Mouse (Mus musculus) gastrocnemius, adult 2 months (tissue): ENCODE results near the gene Vac14. TPM values are rescaled to one million over a fixed set of nuclear protein-coding genes. Genes with fewer than 3 reads are reported as not detected.
A peak's percentile ranks its signal among the peaks of the same experiment; 100 is the strongest.

Source experiments
- DNase-seq: peaks from one replicate; pipeline ENCODE4 v3.0.0; 2022
- H3K27ac ChIP-seq: fragments of 200-600 bp; 2 replicates; pipeline ENCODE4 v1.8.1; 2022; ENCODE audit warnings: mild to moderate bottlenecking
- H3K4me3 ChIP-seq: fragments of 200-600 bp; 2 replicates; pipeline ENCODE4 v1.8.1; 2022; ENCODE audit warnings: mild to moderate bottlenecking, moderate library complexity
- CTCF ChIP-seq: fragments of 200-600 bp; IDR thresholded peaks from 2 replicates; pipeline ENCODE4 v1.8.1; 2022; ENCODE audit warnings: antibody characterized with exemption, mild to moderate bottlenecking, moderate library complexity
- intact Hi-C: fragments of 180-260 bp; cut with DNase I; formaldehyde crosslinking; loops from one replicate; pipeline ENCODE4 v1.15.1; 2025
- long read RNA-seq, 2 experiments: library from polyadenylated mRNA; stranded (forward); transcript quantifications; one replicate each; pipeline ENCODE4 v2.0.0; 2021
- total RNA-seq, 2 experiments: library from RNA; stranded (reverse); gene quantifications; 2 replicates each; pipeline ENCODE4 v1.2.3; 2021

Gene Vac14
- total RNA-seq, result 10 to 100 TPM; 15.6 to 18.2 TPM
- long read RNA-seq, experiment 1, transcript Vac14-201 (19 exons, 3,069 nt), result major isoform, 35 of 70 reads
- long read RNA-seq, experiment 1, partial matches to known transcripts, result 1 of 70 reads
- long read RNA-seq, experiment 1, other reads (novel, unspliced or antisense), result 34 of 70 reads
- long read RNA-seq, experiment 2, transcript Vac14-201 (19 exons, 3,069 nt), result major isoform, 31 of 107 reads
- long read RNA-seq, experiment 2, partial matches to known transcripts, result 56 of 107 reads
- long read RNA-seq, experiment 2, other reads (novel, unspliced or antisense), result 20 of 107 reads

DNA sequence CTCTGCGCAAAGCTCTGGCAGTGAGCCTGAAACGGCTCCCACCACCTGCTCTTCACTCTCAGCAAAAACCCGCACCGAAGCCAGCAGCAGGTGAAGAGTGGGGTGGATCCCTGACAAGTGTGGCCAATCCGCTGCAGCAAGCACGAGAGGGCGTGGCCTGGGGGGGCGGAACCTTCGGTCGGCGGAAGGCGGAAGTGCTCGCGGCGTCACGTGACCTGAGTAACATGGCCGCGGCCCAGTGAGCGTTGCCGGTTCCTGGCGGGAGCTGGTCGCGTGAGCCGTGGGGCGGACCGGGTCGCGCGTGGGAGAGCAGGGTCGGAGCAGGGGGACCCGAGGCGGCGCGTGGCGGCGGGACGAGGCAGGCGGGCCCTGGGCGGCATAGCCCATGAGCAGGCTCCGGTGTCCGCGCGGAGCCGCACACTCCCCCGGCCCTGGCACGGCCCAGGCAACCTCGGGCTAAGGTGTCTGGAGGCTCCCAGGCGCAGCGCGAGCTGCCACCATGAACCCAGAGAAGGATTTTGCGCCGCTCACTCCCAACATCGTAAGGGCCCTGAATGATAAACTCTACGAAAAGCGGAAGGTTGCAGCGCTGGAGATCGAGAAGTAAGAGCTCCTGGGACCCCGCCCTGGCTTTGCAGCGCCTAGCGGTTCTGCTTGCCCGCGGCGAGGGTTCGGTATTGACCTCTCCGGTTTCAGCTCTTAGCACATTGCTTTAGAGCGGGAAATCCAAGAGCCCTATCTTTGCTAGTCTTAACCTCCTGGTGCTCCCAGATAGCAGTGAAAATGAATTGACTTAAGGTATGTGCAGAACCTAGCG is at the start of gene Vac14:
Gene Vac14 (plus strand): TSS at position 195 of the 817 bp plus-strand sequence.
- Histone ChIP-seq H3K27ac (peak within 1 kb of the TSS; percentile 88), H3K4me3 (peak within 1 kb of the TSS; percentile 77)
- intact Hi-C loops, result loop anchor here (10.0 kb wide), 1 partner anchor 404 kb away; the partner anchor contains the start of gene Cmtr2
- TF ChIP-seq CTCF, result no peak
- DNase-seq, result peak; percentile 99

DNA sequence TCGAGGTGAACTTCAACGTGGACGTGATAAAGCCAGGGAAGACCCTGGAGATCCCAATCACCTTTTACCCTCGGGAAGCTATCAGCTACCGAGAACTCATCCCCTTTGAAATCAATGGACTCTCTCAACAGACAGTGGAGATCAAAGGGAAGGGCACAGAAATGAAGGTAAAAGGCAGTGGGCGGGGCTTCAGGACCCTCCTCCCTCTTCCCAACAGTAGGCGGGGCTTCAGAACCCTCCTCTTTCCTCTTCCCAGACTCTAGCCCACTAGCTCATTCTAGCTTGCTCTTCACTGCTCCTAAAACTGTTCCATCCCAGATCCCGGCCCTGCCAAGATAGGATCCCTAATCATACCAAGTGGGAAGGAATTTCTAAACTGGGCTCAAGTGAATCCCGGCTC is 25.7 kb upstream of the Vac14 start:
- intact Hi-C loops, result no loop called here
- H3K4me3 ChIP-seq, result no peak overlapping the region
- DNase-seq, result no peak
- no peak overlapping the region for H3K27ac ChIP-seq
- TF ChIP-seq CTCF, result no peak

DNA sequence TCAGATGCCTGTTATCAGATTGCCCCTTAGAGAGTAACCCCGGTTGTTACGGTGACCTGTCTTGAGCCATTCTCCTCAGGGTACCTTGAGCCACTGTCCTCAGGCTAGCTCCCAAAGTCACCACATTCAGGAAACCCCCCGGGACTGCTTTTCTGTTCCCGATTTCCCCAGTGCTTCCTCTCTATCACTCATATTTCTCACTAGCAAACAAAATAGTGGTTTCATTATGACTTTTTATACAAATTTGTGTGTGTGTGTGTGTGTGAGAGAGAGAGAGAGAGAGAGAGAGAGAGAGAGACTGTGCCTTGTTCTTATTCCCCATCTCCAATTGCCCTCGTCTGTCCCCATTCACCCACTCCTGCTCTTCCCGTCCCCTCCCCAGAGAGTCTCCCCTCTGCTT is 24.2 kb upstream of the Vac14 start:
- no peak for TF ChIP-seq CTCF
- Histone ChIP-seq H3K4me3 (no peak overlapping the region), H3K27ac (no peak overlapping the region)
- DNase-seq, result no peak
- intact Hi-C loops, result no loop called here

DNA sequence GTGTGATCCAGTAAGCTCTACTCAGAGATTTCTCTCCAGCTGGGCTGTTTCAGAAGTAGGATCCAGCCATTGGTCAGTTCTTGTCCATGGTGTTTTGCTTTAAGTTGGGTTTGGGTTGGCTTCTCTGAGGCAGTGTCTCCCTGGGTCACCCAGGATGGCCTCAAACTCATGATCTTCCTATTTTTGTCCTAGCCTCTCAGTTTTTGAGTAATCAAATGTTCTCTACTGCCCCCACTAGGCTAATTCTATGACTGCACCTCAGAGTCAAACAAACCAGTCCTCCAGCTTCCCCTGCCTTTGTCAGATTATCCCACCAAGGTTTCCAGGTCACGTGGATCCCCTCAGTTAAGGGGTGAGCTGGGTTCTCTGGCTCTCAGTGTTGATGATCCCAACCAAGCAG is 13.8 kb upstream of the Vac14 start:
- H3K27ac ChIP-seq, result no peak overlapping the region
- no peak for DNase-seq
- TF ChIP-seq CTCF, result peak; percentile 68
- intact Hi-C loops, result no loop called here
- H3K4me3 ChIP-seq, result no peak overlapping the region

DNA sequence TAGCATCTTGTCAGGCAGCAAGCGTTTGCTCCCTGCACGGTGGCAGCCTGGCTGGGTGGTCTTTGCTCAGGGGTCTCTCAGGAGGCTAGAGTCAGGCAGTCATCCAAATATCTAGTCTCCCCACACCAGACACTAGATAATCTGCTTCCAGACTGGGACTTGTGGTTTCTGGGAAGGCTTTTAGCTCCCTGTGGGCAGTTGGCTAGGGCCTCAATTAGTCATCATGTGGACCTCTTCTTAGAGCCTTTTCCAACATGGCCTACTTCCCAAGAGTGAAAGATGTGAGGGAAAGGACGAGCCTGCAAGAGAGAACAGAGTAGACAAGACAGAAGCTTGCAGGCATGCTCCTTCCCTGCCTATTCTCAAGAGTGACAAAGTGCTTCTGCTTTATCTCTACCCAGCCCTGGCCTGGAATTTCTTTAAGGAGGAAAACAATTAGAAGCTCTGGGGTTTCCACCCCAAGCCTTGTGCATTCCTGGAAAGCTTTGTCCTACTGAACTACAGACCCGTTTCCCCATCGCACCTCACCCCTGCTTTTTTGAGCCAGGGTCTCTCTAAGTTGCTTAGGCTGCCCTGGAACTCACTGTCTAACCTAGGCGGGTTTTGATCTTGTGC is 12.9 kb upstream of the Vac14 start:
- intact Hi-C loops, result no loop called here

DNA sequence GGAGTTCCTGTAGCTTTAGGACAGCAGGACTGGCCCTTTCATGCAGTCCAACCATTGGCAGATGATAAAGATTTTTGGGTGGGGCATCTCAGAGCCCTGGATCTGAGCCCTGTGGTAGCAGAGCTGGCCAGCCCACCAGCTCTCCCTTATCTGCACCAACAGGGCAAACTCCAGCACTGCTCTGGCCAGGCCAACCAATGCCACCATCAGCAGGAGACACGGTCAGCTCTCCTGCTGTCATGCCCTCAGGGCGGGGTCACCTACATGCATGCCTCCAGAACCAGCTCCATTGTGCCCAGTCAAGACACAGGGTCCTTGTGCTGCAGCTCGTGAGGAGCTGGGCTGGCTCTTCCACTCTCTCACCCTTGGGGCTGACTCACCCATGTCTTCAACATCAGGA is 2.7 kb upstream of the Vac14 start:
- H3K4me3 ChIP-seq, result no peak overlapping the region
- no peak for TF ChIP-seq CTCF
- intact Hi-C loops, result loop anchor here (10.0 kb wide), 1 partner anchor 401 kb away; the partner anchor contains the start of gene Cmtr2
- DNase-seq, result no peak
- no peak overlapping the region for H3K27ac ChIP-seq

More for the DNA sequence above, 12.9 kb upstream of the Vac14 start:
- DNase-seq, result no peak
- H3K4me3 ChIP-seq, result no peak overlapping the region
- H3K27ac ChIP-seq, result no peak overlapping the region
- no peak for TF ChIP-seq CTCF

DNA sequence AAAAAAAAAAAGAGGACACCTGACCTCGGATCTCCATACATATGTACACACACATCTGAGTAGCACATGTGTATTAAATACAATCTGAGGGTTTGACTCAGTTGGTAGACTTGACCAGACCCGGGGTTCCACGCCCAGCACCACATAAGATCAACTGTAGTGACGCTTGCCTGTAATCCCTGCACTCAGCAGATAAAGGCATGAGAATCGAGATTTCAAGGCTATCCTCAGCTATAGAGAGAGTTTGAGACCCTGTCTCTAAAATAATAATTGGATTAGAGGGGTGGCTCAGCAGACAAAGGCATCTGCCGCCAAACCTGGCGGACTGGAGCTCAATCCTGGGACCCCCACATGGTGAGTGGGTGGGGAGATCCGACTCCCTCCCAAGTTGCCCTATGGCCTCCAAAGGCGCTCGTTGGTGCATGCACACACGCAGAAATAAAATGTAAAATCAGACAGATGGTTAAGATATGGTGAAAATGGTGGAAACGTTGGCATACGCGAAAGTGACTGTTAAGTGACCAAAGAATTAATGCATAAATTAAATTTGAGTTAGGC is 505 bp upstream of the Vac14 start:
- DNase-seq, result no peak
- intact Hi-C loops, result loop anchor here (10.0 kb wide), 1 partner anchor 403 kb away; the partner anchor contains the start of gene Cmtr2
- Histone ChIP-seq H3K27ac (peak overlapping the region; percentile 88), H3K4me3 (peak overlapping the region; percentile 77)
- no peak for TF ChIP-seq CTCF

DNA sequence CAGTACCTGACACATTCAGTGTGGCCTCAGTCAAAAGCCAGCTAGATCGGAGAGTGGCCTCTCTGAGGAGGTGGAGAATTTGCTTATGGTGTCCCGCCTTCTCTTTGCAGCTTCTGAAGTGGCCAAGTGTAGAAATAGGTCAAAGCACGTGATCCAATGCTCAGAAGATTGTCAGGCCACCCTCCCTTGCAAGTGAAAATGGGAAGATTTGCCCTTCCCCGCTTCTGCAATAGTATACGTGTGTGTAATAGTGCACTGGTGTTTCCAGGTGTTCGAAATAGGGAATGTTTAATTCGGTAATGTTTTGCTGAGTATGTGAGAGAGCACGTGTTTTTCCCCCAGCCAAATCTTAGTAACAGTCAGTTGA is 806 bp downstream of the Vac14 start:
- intact Hi-C loops, result loop anchor here (10.0 kb wide), 1 partner anchor 404 kb away; the partner anchor contains the start of gene Cmtr2

DNA sequence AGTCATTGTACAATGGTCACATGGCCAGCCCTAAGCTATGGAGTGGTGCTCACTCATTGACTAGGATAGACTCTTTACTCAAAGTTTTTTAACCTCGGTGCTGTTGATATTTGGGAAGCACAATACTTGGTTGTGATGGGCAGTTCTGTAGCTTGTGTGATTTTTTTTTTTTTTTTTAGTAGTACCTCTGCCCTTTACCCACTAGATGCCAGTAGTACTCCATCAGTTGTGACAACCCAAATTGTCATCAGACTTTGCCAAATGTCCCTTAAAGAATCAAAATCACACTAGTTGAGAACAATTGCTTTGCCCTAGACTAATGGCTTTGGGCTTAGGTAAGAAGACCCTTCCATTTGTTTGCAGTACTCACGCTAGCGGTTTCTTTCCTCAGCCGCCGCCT is 1.5 kb downstream of the Vac14 start:
- Histone ChIP-seq H3K27ac (no peak overlapping the region), H3K4me3 (peak overlapping the region; percentile 77; the same call in 1 of the 2 replicates)
- TF ChIP-seq CTCF, result peak; percentile 22; the same call in 1 of the 2 replicates
- intact Hi-C loops, result loop anchor here (10.0 kb wide), 1 partner anchor 405 kb away; the partner anchor contains the start of gene Cmtr2
- DNase-seq, result no peak

More for the DNA sequence above, 806 bp downstream of the Vac14 start:
- DNase-seq, result no peak
- TF ChIP-seq CTCF, result no peak
- Histone ChIP-seq H3K4me3 (peak overlapping the region; percentile 77), H3K27ac (peak overlapping the region; percentile 88; the same call in 1 of the 2 replicates)

DNA sequence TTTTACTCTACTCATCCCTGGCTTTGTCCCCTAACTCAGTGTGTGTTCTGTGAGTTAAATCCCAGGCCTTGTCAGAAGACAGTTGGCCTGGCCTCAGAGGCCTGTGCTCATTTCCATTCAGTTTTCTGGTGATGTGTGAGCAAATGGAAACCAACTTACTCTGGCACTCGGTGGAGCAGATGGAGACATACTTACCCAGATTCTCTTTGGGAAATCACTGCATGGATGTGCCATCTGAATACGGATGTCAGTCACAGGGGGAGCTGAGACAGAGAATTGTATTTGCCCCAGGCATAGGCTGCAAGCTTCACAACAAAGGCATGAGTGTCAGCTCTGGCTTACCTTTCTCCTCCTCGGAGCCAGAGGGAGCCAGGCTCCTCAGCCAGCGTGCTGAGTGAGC is 8.0 kb downstream of the Vac14 start:
- Histone ChIP-seq H3K4me3 (no peak overlapping the region), H3K27ac (no peak overlapping the region)
- no peak for TF ChIP-seq CTCF
- no peak for DNase-seq
- intact Hi-C loops, result no loop called here

DNA sequence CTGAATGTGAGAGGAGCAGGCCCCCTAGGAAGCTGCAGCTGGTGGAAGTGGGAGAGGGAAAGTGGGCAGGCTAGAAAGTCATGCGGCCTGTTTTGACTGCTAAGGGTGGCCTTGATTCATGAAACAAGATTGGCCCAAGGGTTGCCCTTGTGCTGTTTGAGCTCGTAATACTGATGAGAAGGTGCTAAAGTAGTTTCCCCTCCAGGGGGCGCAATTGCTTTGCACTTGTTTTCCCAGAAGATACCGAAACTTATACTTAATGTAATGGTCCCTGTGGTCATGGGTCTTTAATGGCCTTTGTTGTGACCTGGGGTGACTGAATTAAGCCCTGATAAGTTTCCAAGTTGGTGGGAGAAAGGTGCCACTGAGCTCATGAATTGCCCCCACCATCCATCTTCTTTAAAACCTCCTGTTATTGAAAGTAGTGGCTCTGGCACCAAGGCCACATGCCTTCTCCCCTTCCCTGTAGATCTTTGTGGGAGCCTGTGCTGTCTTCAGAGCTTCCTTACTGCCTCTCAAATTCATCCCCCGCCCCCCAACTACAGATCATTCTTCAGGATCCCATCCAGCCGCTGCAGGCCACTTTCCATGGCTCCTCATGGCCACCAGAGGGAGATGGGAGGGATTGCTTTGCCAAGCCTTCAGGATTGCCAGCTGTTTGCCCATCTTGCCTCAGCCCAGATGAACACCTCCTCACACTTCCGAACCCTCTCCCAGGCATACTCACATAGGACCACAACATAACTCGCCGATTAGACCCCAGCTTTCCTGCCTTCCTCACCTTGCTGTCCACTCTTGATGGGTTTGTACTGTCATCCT is 11.1 kb downstream of the Vac14 start:
- DNase-seq, result peak; percentile 73
- peak; percentile 66 for TF ChIP-seq CTCF
- intact Hi-C loops, result no loop called here
- Histone ChIP-seq H3K4me3 (peak overlapping the region; percentile 15; the same call in 1 of the 2 replicates), H3K27ac (peak overlapping the region; percentile 78; the same call in 1 of the 2 replicates)
